Mouse (Mus musculus): ENCODE results near the gene Gtf2ird1. TPM values are rescaled to one million over a fixed set of nuclear protein-coding genes. Genes with fewer than 3 reads are reported as not detected.
"Not testable (repeated sequence)": the region's sequence is repeated elsewhere in the genome, so short reads cannot be mapped to it uniquely, and the experiment has no call there.

Gtf2ird1 gene
- polyA plus RNA-seq, 1 experiment from 2014 or later, result 74.5 TPM

- no peaks in the 10 kb centered on the region for H3K36me3 ChIP-seq
- no peaks in the 10 kb centered on the region for H3K27me3 ChIP-seq
- no peak for ATAC-seq (ENCODE audit: low FRiP score)
- H3K4me3 ChIP-seq, result no peak overlapping the region
- 0 out of 2 replicates have a peak, but pooled peaks cover under 1% of the 10 kb centered on the region for H3K4me1 ChIP-seq (replicated peaks)
- H3K27ac ChIP-seq, result no peak overlapping the region
- no peak overlapping the region for H3K4me2 ChIP-seq
- no peaks in the 10 kb centered on the region for H3K9me3 ChIP-seq
- 83% methylated on average over 9 of the region's 9 CpGs for WGBS
- no peak overlapping the region for H3K9ac ChIP-seq
Observed at GRCm38 (mm10) chr5:134345449-134345848, 111.1 kb downstream of the Gtf2ird1 start.

- Histone ChIP-seq H3K9ac (no peak overlapping the region), H3K4me2 (no peak overlapping the region), H3K9me3 (no peaks in the 10 kb centered on the region), H3K4me1 (replicated peaks) (no peaks in the 10 kb centered on the region), H3K4me3 (no peak overlapping the region), H3K27me3 (no peaks in the 10 kb centered on the region), H3K27ac (no peak overlapping the region), H3K36me3 (no peaks in the 10 kb centered on the region)
- ATAC-seq (ENCODE audit: low FRiP score), result no peak
- 88% methylated on average over 8 of the region's 8 CpGs for WGBS
Observed at GRCm38 (mm10) chr5:134344076-134344475, 112.4 kb downstream of the Gtf2ird1 start.

- not testable (repeated sequence) for H3K4me2 ChIP-seq
Observed at GRCm38 (mm10) chr5:134343530-134343929, 113.0 kb downstream of the Gtf2ird1 start.

GRCm38 (mm10) chr5:134342503-134343205 lies 113.9 kb downstream of the Gtf2ird1 start:
- no peak overlapping the region for H3K27ac ChIP-seq
- no peaks in the 10 kb centered on the region for H3K36me3 ChIP-seq
- H3K27me3 ChIP-seq, result no peaks in the 10 kb centered on the region
- no peak overlapping the region for H3K4me2 ChIP-seq
- no peak for ATAC-seq (ENCODE audit: low FRiP score)
- WGBS, result 87% methylated on average over 18 of the region's 18 CpGs
- no peak overlapping the region for H3K9ac ChIP-seq
- no peaks in the 10 kb centered on the region for H3K4me1 ChIP-seq (replicated peaks)
- no peaks in the 10 kb centered on the region for H3K9me3 ChIP-seq
- no peak overlapping the region for H3K4me3 ChIP-seq

More at GRCm38 (mm10) chr5:134343530-134343929, 113.0 kb downstream of the Gtf2ird1 start:
- WGBS, result 97% methylated on average over 3 of the region's 4 CpGs
- H3K4me3 ChIP-seq; H3K27ac ChIP-seq; H3K9me3 ChIP-seq; H3K36me3 ChIP-seq; H3K4me1 ChIP-seq (replicated peaks); H3K9ac ChIP-seq; ATAC-seq (ENCODE audit: low FRiP score); H3K27me3 ChIP-seq: not testable (repeated sequence)

GRCm38 (mm10) chr5:134341721-134342120 lies 114.8 kb downstream of the Gtf2ird1 start:
- Histone ChIP-seq H3K27ac (no peak overlapping the region), H3K9ac (no peak overlapping the region), H3K4me2 (no peak overlapping the region), H3K27me3 (no peaks in the 10 kb centered on the region), H3K36me3 (no peaks in the 10 kb centered on the region), H3K9me3 (no peaks in the 10 kb centered on the region), H3K4me3 (no peak overlapping the region), H3K4me1 (replicated peaks) (no peaks in the 10 kb centered on the region)
- ATAC-seq (ENCODE audit: low FRiP score), result no peak
- 88% methylated on average over 5 of the region's 5 CpGs for WGBS

GRCm38 (mm10) chr5:134341321-134341720 lies 115.2 kb downstream of the Gtf2ird1 start:
- Histone ChIP-seq H3K27ac (no peak overlapping the region), H3K27me3 (no peaks in the 10 kb centered on the region), H3K9me3 (no peaks in the 10 kb centered on the region), H3K4me3 (no peak overlapping the region), H3K9ac (no peak overlapping the region), H3K4me1 (replicated peaks) (no peaks in the 10 kb centered on the region), H3K4me2 (no peak overlapping the region), H3K36me3 (no peaks in the 10 kb centered on the region)
- no peak for ATAC-seq (ENCODE audit: low FRiP score)
- 78% methylated on average over 10 of the region's 10 CpGs for WGBS

GRCm38 (mm10) chr5:134340101-134340522 lies 116.4 kb downstream of the Gtf2ird1 start:
- no peak for ATAC-seq (ENCODE audit: low FRiP score)
- 17% methylated on average over 6 of the region's 6 CpGs for WGBS
- Histone ChIP-seq H3K4me3 (no peak overlapping the region), H3K36me3 (no peaks in the 10 kb centered on the region), H3K9me3 (no peaks in the 10 kb centered on the region), H3K27ac (no peak overlapping the region), H3K27me3 (no peaks in the 10 kb centered on the region), H3K4me1 (replicated peaks) (no peaks in the 10 kb centered on the region), H3K9ac (no peak overlapping the region), H3K4me2 (no peak overlapping the region)

GRCm38 (mm10) chr5:134337012-134337411 lies 119.5 kb downstream of the Gtf2ird1 start:
- H3K27me3 ChIP-seq; H3K9me3 ChIP-seq; H3K36me3 ChIP-seq; H3K9ac ChIP-seq; H3K4me1 ChIP-seq (replicated peaks); H3K4me2 ChIP-seq; H3K27ac ChIP-seq; ATAC-seq (ENCODE audit: low FRiP score); H3K4me3 ChIP-seq: not testable (repeated sequence)
- WGBS, result 73% methylated on average over 2 of the region's 2 CpGs

GRCm38 (mm10) chr5:134332743-134333142 lies 123.8 kb downstream of the Gtf2ird1 start:
- Histone ChIP-seq H3K4me3 (no peak overlapping the region), H3K36me3 (no peaks in the 10 kb centered on the region), H3K4me1 (replicated peaks) (no peaks in the 10 kb centered on the region), H3K9ac (no peak overlapping the region), H3K27ac (no peak overlapping the region), H3K4me2 (no peak overlapping the region), H3K27me3 (no peaks in the 10 kb centered on the region), H3K9me3 (no peaks in the 10 kb centered on the region)
- WGBS, result 33% methylated on average over 8 of the region's 8 CpGs
- no peak for ATAC-seq (ENCODE audit: low FRiP score)

- H3K4me1 ChIP-seq (replicated peaks), result no peaks in the 10 kb centered on the region
- H3K4me2 ChIP-seq, result no peak overlapping the region
- no peak for ATAC-seq (ENCODE audit: low FRiP score)
- H3K4me3 ChIP-seq, result no peak overlapping the region
- WGBS, result 85% methylated on average over 2 of the region's 2 CpGs
- no peak overlapping the region for H3K9ac ChIP-seq
- H3K36me3 ChIP-seq, result no peaks in the 10 kb centered on the region
- no peaks in the 10 kb centered on the region for H3K27me3 ChIP-seq
- H3K27ac ChIP-seq, result no peak overlapping the region
- H3K9me3 ChIP-seq, result no peaks in the 10 kb centered on the region
Observed at GRCm38 (mm10) chr5:134330082-134330481, 126.4 kb downstream of the Gtf2ird1 start.

- no peak overlapping the region for H3K9ac ChIP-seq
- no peak overlapping the region for H3K27ac ChIP-seq
- ATAC-seq (ENCODE audit: low FRiP score), result no peak
- no peaks in the 10 kb centered on the region for H3K36me3 ChIP-seq
- no peaks in the 10 kb centered on the region for H3K4me1 ChIP-seq (replicated peaks)
- H3K4me2 ChIP-seq, result no peak overlapping the region
- 15% methylated on average over 4 of the region's 4 CpGs for WGBS
- H3K27me3 ChIP-seq, result no peaks in the 10 kb centered on the region
- H3K4me3 ChIP-seq, result no peak overlapping the region
- H3K9me3 ChIP-seq, result no peaks in the 10 kb centered on the region
Observed at GRCm38 (mm10) chr5:134329311-134329710, 127.2 kb downstream of the Gtf2ird1 start.

GRCm38 (mm10) chr5:134328482-134329001 lies 128.0 kb downstream of the Gtf2ird1 start:
- no peaks in the 10 kb centered on the region for H3K4me1 ChIP-seq (replicated peaks)
- no peak overlapping the region for H3K27ac ChIP-seq
- H3K9ac ChIP-seq, result no peak overlapping the region
- no peak for ATAC-seq (ENCODE audit: low FRiP score)
- 92% methylated on average over 6 of the region's 6 CpGs for WGBS
- H3K27me3 ChIP-seq, result no peaks in the 10 kb centered on the region
- H3K4me2 ChIP-seq, result no peak overlapping the region
- H3K4me3 ChIP-seq, result no peak overlapping the region
- H3K9me3 ChIP-seq, result no peaks in the 10 kb centered on the region
- no peaks in the 10 kb centered on the region for H3K36me3 ChIP-seq
